Mouse (Mus musculus): ENCODE measurements around the gene Papss2.
A peak's percentile ranks its signal among the peaks of the same experiment; 100 is the strongest.

Papss2 gene

DNA sequence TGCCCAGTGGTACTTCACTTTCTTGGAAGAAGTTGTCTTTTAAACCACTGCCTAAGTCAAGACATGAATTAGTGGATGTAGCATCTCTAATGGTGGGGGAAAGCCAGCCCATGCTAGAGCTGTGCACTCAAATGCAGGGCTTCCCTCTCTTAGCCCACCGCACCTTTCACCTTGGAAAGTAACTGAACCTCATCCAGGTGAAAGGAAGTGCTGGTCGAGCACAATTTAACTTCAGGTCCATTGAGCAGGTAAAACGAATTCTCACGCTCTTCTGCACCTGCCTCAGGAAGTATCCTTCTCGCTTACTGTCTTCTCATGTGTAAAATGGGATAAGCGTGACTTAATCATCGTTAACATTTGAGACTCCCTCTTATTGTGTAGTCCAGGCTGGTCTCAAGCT is 3.4 kb downstream of the Papss2 start:
- DNase-seq (ENCODE audit: extremely low read depth, insufficient read length, low spot score) = no peak

GRCm38 (mm10) chr19:32599436-32599835 is 3.8 kb downstream of the Papss2 start:
- DNase-seq (ENCODE audit: extremely low read depth, insufficient read length, low spot score) = no peak

DNA sequence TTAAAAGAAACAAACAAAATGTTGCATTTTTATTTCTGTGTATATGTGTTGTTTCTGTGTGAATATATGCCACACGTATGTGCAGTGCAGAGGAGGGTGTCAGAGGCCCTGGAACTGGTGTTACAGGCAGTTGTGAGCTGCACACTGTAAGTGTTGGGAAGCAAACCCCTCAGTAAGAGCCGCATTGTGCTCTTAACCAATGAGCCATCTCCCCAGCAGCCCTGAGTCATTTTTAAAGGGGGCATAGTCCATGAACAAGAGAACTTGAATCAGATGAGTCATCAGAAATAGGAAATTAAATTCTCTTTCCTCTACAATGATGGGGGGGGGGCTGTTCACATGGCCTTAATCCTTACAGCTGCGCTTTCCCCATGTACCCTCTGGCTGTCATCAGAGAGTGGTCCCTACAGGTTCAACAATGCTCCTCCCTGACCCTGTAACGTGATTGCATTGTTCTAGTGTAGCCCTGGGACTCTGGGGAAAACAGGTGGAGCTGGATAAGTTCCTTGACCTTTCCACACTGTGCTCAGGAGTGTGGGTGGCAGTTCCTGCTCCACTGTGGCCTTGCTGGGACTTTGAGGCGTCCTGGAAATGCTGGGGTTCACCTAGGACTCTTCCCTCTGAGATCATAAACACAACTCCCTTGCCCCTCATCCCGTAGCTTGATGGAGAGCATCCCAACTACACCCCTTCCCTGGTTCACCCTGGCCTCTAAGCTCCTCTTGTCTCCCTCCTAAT is 5.6 kb downstream of the Papss2 start:
- no peak for DNase-seq (ENCODE audit: extremely low read depth, insufficient read length, low spot score)

- no peak for DNase-seq (ENCODE audit: extremely low read depth, insufficient read length, low spot score)
Measured at GRCm38 (mm10) chr19:32603466-32603865, 7.9 kb downstream of the Papss2 start.

GRCm38 (mm10) chr19:32604127-32604526 is 8.5 kb downstream of the Papss2 start:
- DNase-seq (ENCODE audit: extremely low read depth, insufficient read length, low spot score) = no peak

- DNase-seq (ENCODE audit: extremely low read depth, insufficient read length, low spot score) = no peak
Measured at GRCm38 (mm10) chr19:32604563-32605252, 9.1 kb downstream of the Papss2 start.

- DNase-seq (ENCODE audit: extremely low read depth, insufficient read length, low spot score) = no peak
Measured at GRCm38 (mm10) chr19:32606227-32606827, 10.7 kb downstream of the Papss2 start.

- no peak for DNase-seq (ENCODE audit: extremely low read depth, insufficient read length, low spot score)
Measured at GRCm38 (mm10) chr19:32607036-32607435, 11.4 kb downstream of the Papss2 start.

GRCm38 (mm10) chr19:32611386-32612092 is 15.9 kb downstream of the Papss2 start:
- no peak for DNase-seq (ENCODE audit: extremely low read depth, insufficient read length, low spot score)

GRCm38 (mm10) chr19:32614046-32614771 is 18.6 kb downstream of the Papss2 start:
- DNase-seq (ENCODE audit: extremely low read depth, insufficient read length, low spot score) = no peak

GRCm38 (mm10) chr19:32614772-32615099 is 19.1 kb downstream of the Papss2 start:
- DNase-seq (ENCODE audit: extremely low read depth, insufficient read length, low spot score) = no peak

GRCm38 (mm10) chr19:32616646-32617045 is 21.1 kb downstream of the Papss2 start:
- DNase-seq (ENCODE audit: extremely low read depth, insufficient read length, low spot score) = no peak

DNA sequence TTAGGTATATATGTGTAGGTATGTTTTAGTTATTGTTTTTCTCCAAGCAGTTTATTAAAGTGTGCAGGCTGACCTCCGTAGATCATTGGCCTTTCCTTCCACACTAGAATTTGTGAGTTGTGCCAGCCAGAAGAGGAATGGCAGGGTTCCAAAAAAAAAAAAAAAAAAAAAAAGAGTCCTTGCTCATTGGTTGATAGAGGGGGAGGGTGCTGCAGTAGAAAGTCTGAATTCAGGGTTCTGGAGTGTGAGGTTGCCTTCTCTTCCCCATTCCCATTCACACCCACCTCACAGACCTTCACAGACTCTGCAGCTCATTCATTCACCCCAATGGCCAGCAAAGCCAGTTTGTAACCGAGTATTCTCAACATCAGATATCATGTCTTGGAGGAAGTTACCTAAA is 24.1 kb downstream of the Papss2 start:
- DNase-seq (ENCODE audit: extremely low read depth, insufficient read length, low spot score) = no peak

GRCm38 (mm10) chr19:32620859-32621445 is 25.4 kb downstream of the Papss2 start:
- peak; percentile 5 for DNase-seq (ENCODE audit: extremely low read depth, insufficient read length, low spot score)

DNA sequence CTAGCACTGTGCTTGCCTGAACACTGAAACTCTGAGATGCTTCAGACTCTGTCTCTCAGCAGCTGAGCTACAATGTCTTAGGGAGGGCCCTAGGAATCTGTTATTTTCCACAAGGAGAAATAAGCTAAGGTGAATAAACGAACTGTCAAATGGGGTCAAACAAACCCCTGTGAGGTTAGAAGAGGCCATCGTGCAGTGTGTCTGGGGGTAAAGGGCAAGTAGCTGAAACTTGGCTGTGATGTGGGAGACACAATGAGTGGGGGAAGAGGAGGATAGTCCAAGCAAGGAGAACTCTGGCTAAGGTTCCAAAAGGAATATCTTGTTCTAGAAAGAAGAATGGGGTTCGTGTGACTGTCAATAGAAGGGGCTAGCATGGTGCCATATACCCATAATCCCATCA is 26.6 kb downstream of the Papss2 start:
- no peak for DNase-seq (ENCODE audit: extremely low read depth, insufficient read length, low spot score)

GRCm38 (mm10) chr19:32626768-32627331 is 31.3 kb downstream of the Papss2 start:
- DNase-seq (ENCODE audit: extremely low read depth, insufficient read length, low spot score) = no peak

- DNase-seq (ENCODE audit: extremely low read depth, insufficient read length, low spot score) = no peak
Measured at GRCm38 (mm10) chr19:32627631-32628030, 32.0 kb downstream of the Papss2 start.

GRCm38 (mm10) chr19:32628572-32629132 is 33.1 kb downstream of the Papss2 start:
- DNase-seq (ENCODE audit: extremely low read depth, insufficient read length, low spot score) = no peak

- DNase-seq (ENCODE audit: extremely low read depth, insufficient read length, low spot score) = no peak
Measured at GRCm38 (mm10) chr19:32634916-32635315, 39.3 kb downstream of the Papss2 start.

All from 3134 (cell line).